Mouse (Mus musculus) bone marrow, adult 2 months (tissue): Measurements from ENCODE around the gene Casc1. TPM values are rescaled to one million over a fixed set of nuclear protein-coding genes. Genes with fewer than 3 reads are reported as not detected.

Experiments used
- H3K27ac ChIP-seq: fragments of 200-500 bp; 2 replicates; pipeline ENCODE4 v1.5.1; 2012; ENCODE audit warnings: low read depth, mild to moderate bottlenecking, control low read depth, inconsistent platforms, low read length; ENCODE audit not compliant: control insufficient read depth, poor library complexity, insufficient read depth
- H3K4me1 ChIP-seq: fragments of 200-500 bp; 2 replicates; pipeline ENCODE4 v1.6.1; 2011; ENCODE audit warnings: low read length; ENCODE audit not compliant: control insufficient read depth, insufficient read depth
- H3K4me3 ChIP-seq: fragments of 200-500 bp; replicated peaks from 2 replicates; pipeline ENCODE3; 2011; ENCODE audit warnings: mild to moderate bottlenecking, low read depth, low read length, control low read depth; ENCODE audit not compliant: control insufficient read depth
- CTCF ChIP-seq: fragments of 200-500 bp; IDR thresholded peaks from 2 replicates; pipeline ENCODE4 v1.5.1; 2011; ENCODE audit warnings: low read length, control low read depth; ENCODE audit not compliant: control insufficient read depth, insufficient read depth
- POLR2A ChIP-seq: fragments of 200-500 bp; IDR thresholded peaks from 2 replicates; pipeline ENCODE4 v1.6.1; 2011; ENCODE audit warnings: low read depth, mild to moderate bottlenecking, control low read depth, low read length, borderline replicate concordance; ENCODE audit not compliant: control insufficient read depth
- WGBS: fragments of 180-500 bp; shearing (Covaris S2); methylation state at CpG from one replicate; pipeline ENCODE4 v1.1.7; 2018; 5-methylcytosine and 5-hydroxymethylcytosine counted together
- polyA plus RNA-seq: library from polyadenylated mRNA; stranded (reverse); fragments of >200 nt; gene quantifications from 2 replicates; pipeline ENCODE4 v1.2.4, GENCODE M21; 2011; ENCODE audit warnings: low replicate concordance; ENCODE audit not compliant: missing spikeins, insufficient read depth, insufficient read length

The Casc1 gene
- polyA plus RNA-seq, 1 experiment = 1.3 TPM

DNA sequence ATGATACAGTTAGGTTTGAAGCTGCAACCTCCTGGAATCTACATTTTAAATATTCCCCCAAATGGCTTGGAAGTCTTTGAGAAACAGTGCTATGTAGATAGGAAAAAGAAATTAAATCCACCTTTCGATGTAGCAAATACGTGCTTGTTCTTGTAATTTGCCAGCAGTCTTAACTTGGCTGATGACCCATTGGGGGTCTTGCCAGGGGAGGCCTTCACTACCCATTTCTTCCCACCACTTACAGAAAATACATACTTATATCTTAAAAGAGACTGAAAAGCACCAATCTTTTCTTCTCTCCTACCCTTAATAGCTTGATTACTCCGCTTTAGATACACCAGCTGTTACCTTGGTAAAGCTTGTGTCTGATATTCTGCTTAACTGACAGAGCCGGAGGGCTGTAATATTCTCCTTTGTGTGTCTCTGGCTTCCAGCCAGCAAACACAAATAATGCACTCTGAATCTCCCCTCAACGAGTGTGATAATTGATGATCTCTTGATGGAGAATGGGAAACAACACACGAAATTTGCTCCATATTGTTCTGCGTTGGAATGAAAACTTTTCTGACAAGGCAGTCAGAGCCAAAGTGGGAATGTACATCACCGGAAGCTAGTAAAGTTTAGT lies 637 bp downstream of the Casc1 start:
- H3K27ac ChIP-seq = no peak overlapping the region
- no peaks in the 10 kb centered on the region; the same call in 1 of the 2 replicates for H3K4me1 ChIP-seq
- peak overlapping the region; percentile 75 for H3K4me3 ChIP-seq
- whole genome bisulfite sequencing = 32% methylated on average over 8 of the region's 8 CpGs
- TF ChIP-seq POLR2A (no peak), CTCF (no peak)

GRCm38 (mm10) chr6:145205142-145205541 lies 5.7 kb downstream of the Casc1 start:
- H3K27ac ChIP-seq = no peak overlapping the region
- H3K4me3 ChIP-seq = no peak overlapping the region
- H3K4me1 ChIP-seq = no peaks in the 10 kb centered on the region
- WGBS = 84% methylated on average over 10 of the region's 10 CpGs
- TF ChIP-seq POLR2A = no peak
- no peak for TF ChIP-seq CTCF

DNA sequence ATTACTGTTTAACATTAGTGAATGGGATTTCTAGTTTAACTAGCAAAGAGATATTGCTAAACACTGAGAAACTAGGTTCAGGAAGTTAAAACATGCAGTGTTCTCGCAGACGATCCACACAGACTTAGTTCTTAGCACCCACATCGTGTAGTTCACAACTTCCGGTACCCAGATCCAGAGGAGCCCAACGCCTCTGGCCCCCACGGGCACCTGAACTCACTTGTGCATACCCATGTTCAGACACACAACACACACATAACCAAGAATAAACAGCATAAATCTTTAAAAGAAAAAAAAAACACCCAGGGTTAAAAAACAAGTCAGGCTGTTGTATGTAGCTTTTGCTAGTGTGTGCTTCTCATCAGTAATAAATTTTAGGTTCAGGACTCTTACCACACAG lies 6.4 kb downstream of the Casc1 start:
- TF ChIP-seq POLR2A (no peak), CTCF (no peak)
- Histone ChIP-seq H3K4me3 (no peak overlapping the region), H3K27ac (no peak overlapping the region), H3K4me1 (no peaks in the 10 kb centered on the region)
- 62% methylated on average over 6 of the region's 6 CpGs for WGBS

DNA sequence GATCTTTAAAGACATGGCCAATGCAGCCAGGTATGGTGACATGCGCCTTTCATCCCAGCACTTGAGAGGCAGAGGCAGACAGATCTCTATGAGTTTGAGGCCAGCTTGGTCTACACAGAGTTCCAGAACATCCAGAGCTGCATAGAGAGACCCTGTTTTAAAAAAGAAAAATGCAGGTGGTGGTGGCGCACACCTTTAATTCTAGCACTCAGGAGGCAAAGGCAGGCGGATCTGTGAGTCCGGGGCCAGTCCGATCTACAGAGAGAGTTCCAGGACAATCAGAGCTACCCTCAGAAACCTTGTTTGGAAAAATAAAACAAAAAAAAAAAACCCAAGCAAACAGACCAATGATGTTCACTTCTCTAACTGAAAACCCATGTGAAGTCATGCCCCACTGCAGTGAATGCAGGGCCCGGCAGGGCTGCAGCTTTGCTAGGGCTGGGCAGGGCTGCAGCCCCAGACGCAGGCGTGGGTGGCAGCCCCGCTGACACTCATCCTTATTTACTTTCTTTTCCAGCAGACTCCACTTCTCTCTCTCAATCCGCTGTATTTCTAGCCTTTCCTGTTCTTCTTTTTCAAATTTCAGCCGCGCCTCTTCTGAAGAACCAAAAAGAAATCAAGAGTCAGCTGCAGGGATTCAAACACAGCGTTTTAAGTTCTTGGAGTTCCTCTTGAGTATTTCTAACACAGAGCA lies 8.2 kb downstream of the Casc1 start:
- 72% methylated on average over 13 of the region's 13 CpGs for WGBS
- Histone ChIP-seq H3K27ac (no peak overlapping the region), H3K4me1 (no peaks in the 10 kb centered on the region), H3K4me3 (no peak overlapping the region)
- no peak for TF ChIP-seq CTCF
- TF ChIP-seq POLR2A = no peak

DNA sequence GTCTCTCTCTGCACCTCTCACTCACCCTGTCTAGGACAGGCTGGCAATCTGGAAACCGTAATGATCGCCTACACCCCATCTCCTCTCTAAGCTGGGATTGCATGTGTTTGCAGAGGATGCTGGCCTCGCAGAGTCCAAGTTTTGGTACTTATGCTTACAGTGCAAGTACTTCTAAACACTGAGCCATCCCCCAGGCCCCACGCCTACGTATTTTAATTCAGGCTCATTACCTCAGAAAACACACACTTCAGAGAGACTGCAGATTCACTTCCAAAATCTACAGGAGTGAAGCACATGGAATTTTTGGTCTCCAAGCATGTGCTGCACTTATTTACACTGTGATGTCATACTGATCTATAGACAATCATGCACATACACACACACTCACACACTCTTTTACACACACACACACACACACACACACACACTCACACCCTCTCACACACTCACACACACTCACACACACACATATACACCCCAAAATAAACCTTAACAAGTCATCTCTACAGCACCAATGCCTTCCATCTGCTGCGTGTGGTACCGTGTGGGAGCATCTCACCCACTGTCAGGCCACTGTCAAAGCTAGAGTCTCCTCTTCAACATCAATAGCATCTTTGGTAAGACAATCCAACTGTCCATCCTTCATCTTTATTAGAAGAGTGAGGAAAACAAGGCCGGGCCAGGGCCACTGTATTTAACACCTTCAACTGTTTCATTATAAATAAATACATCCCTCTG lies 12.7 kb downstream of the Casc1 start:
- 91% methylated on average over 8 of the region's 8 CpGs for WGBS
- no peak for TF ChIP-seq POLR2A
- Histone ChIP-seq H3K4me3 (no peak overlapping the region), H3K4me1 (no peaks in the 10 kb centered on the region; the same call in 1 of the 2 replicates), H3K27ac (no peak overlapping the region)

- no peak for TF ChIP-seq POLR2A
- TF ChIP-seq CTCF = no peak
- H3K4me1 ChIP-seq = no peaks in the 10 kb centered on the region; the same call in 1 of the 2 replicates
- no peak overlapping the region for H3K4me3 ChIP-seq
- H3K27ac ChIP-seq = no peak overlapping the region
- 20% methylated on average over 11 of the region's 11 CpGs for WGBS
Observed at GRCm38 (mm10) chr6:145193446-145193845, 17.4 kb downstream of the Casc1 start.

GRCm38 (mm10) chr6:145193038-145193437 lies 17.8 kb downstream of the Casc1 start:
- H3K4me3 ChIP-seq = no peak overlapping the region
- TF ChIP-seq POLR2A = no peak
- no peak for TF ChIP-seq CTCF
- no peaks in the 10 kb centered on the region; the same call in 1 of the 2 replicates for H3K4me1 ChIP-seq
- H3K27ac ChIP-seq = no peak overlapping the region
- WGBS = 79% methylated on average over 3 of the region's 3 CpGs

DNA sequence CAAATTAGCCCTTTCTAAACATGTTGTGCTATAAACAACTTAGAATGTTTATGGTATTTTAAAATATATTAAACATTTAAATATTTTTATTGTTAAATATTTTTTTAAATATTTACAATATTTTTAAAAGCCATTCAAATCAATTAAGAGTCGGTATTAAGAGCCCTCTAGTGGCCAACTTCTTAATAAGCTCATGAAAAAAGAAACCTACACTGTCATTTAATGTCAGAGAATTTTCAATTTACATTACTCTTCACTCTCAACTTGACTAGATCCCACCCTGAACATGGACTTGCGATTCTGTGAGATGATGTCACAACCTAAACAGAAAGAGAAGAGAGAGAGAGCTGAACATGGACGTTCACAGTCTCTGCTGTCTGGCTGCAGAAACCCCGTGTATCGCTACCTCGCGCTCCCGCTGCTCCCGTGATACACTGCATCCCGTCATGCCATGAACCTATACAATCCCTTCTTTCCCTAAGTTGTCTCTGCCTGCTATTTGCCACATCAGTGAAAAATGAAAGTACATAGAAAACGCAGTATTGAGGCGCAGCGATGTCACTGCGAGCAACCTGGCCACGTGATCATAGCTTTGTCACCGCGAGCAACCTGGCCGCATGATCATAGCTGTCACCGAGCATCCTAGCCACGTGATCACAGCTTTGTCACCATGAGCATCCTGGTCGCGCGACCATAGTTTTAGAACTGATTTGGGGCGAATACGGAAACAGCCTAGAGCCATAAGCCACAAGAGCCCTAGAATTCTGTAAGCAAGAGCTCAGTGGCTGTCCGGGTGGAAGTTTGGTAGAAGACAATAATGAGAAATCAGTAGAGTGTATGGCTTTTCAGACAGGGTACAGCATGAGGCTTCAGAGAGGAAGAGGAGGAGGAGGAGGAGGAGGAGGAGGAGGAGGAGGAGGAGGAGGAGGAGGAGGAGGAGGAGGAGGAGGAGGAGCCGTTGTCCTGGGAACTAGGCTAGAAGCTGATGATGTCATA lies 23.4 kb downstream of the Casc1 start:
- no peaks in the 10 kb centered on the region; the same call in 1 of the 2 replicates for H3K4me1 ChIP-seq
- WGBS = 51% methylated on average over 27 of the region's 27 CpGs
- no peak overlapping the region for H3K27ac ChIP-seq
- TF ChIP-seq CTCF (no peak), POLR2A (no peak)
- peak overlapping the region; percentile 62 for H3K4me3 ChIP-seq
